Mouse (Mus musculus): ENCODE data around the gene Cacnb2. TPM values are rescaled to one million over a fixed set of nuclear protein-coding genes. Genes with fewer than 3 reads are reported as not detected.

Cacnb2 gene
- polyA plus RNA-seq, 1 experiment from 2014 or later = 7.6 TPM

DNA sequence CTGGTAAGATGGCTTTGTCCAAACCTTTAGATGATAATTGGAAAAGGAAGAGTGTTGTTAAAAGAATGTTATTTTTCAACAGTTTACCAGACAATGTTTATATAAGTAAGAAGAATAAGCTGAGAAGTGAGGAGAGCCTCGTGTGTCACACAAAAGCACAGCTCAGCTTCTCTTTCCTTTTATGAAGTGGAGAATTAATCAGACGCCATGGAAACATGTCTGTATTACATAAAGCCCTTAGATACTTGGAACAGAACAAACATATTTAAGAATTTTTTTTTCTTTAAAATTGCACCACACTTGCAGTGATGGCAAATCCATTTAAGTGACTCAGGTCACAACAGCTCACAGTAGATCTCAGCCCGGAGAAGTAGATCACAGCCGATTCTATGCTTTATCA lies 9.8 kb downstream of the Cacnb2 start:
- WGBS = 51% methylated on average over 4 of the region's 4 CpGs
- Histone ChIP-seq H3K9ac (ENCODE audit: low read depth, low read length) (no peak overlapping the region), H3K4me2 (ENCODE audit: low read length) (no peak overlapping the region), H3K27me3 (replicated peaks; ENCODE audit: control insufficient read depth, insufficient read depth, low read length) (no peaks in the 10 kb centered on the region), H3K4me1 (ENCODE audit: control insufficient read depth, insufficient read depth, low read depth, low read length) (peaks cover 5% of the 10 kb centered on the region; the same call in 1 of the 2 replicates), H3K4me3 (ENCODE audit: low read length) (no peak overlapping the region), H3K9me3 (ENCODE audit: control insufficient read depth, low read length) (no peaks in the 10 kb centered on the region), H3K36me3 (ENCODE audit: control insufficient read depth, insufficient read depth, low read length) (no peaks in the 10 kb centered on the region), H3K27ac (ENCODE audit: low read depth, low read length) (no peak overlapping the region)
- no peak for ATAC-seq

DNA sequence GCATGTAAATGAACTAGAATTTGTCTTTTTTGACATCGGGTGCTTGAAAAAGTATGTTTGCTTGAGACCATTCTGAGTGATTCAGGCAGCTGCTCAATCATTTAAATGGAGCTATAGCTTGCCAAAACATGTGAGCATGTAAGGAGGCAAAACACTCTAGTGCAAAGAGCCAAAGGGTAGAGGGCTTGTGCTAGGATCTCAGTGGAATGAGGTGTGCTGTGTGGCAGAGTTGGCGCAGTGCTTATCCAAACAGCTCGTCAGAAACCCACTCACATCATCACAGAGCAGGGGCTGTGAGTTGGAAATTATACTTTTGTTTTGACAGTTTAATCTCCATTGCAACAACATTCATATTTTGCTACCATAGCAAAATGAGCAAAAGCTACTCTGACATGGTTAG lies 13.5 kb downstream of the Cacnb2 start:
- no peak overlapping the region for H3K9ac ChIP-seq (ENCODE audit: low read depth, low read length)
- H3K4me1 ChIP-seq (ENCODE audit: control insufficient read depth, insufficient read depth, low read depth, low read length) = no peaks in the 10 kb centered on the region
- no peak overlapping the region for H3K27ac ChIP-seq (ENCODE audit: low read depth, low read length)
- H3K9me3 ChIP-seq (ENCODE audit: control insufficient read depth, low read length) = no peaks in the 10 kb centered on the region
- 84% methylated on average over 3 of the region's 3 CpGs for WGBS
- ATAC-seq = no peak
- no peaks in the 10 kb centered on the region for H3K36me3 ChIP-seq (ENCODE audit: control insufficient read depth, insufficient read depth, low read length)
- H3K4me3 ChIP-seq (ENCODE audit: low read length) = no peak overlapping the region
- no peaks in the 10 kb centered on the region for H3K27me3 ChIP-seq (replicated peaks; ENCODE audit: control insufficient read depth, insufficient read depth, low read length)
- H3K4me2 ChIP-seq (ENCODE audit: low read length) = no peak overlapping the region

DNA sequence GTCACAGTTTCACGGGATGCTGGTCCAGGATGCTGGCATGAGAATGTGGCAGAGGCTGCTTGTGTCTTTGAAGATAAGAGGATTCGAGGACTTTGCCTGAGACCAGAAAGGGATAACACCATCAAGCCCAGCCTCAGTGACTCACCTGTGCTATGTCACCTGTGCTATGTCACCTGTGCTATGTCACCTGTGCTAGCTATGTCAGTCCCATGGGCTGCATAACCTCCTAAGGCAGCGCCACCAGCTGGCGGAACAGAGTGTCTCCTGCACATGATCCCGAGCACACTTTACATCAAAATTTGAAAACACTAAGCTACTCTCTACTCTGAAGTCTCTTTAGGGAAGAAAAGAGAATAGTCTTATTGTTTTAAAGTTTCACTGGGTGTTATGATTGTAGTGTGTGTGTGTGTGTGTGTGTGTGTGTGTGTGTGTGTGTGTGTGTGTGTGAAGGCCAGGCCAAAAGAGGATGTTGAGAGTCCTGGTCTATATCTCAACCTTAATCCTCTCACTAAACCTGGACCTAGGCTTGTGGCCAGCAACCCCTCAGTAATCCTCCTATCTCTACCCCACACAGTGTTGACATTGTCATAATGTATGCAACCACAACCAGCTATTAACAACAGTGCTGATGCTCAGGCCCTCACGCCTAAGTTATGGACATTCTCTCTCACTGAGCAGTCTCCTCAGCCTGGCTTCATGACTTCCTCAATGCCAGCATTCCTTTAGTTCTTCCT lies 17.4 kb downstream of the Cacnb2 start:
- Histone ChIP-seq H3K4me2 (ENCODE audit: low read length) (no peak overlapping the region), H3K36me3 (ENCODE audit: control insufficient read depth, insufficient read depth, low read length) (no peaks in the 10 kb centered on the region), H3K27me3 (replicated peaks; ENCODE audit: control insufficient read depth, insufficient read depth, low read length) (no peaks in the 10 kb centered on the region), H3K9me3 (ENCODE audit: control insufficient read depth, low read length) (no peaks in the 10 kb centered on the region), H3K9ac (ENCODE audit: low read depth, low read length) (no peak overlapping the region), H3K4me1 (ENCODE audit: control insufficient read depth, insufficient read depth, low read depth, low read length) (no peaks in the 10 kb centered on the region), H3K4me3 (ENCODE audit: low read length) (no peak overlapping the region), H3K27ac (ENCODE audit: low read depth, low read length) (no peak overlapping the region)
- no peak for ATAC-seq
- WGBS = 77% methylated on average over 6 of the region's 6 CpGs

DNA sequence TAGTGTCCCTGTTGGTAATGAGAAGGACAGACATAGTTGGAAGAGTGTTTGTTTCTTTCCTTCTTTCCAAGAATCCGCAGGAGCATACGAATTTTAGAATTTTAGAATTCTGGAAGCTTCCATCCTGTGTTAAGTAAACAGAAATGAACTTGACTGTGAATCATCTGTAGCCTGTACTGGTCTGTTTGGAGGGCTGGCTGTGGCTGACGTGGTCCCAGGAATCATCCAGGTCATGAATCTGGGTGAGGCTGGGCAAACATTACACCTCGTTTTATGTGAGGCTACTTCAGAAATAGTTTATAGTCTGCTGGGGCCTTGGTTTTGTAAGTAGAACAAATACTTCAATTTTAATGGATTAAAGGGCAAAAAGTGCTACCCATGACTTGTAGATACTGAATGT lies 18.0 kb downstream of the Cacnb2 start:
- Histone ChIP-seq H3K9me3 (ENCODE audit: control insufficient read depth, low read length) (no peaks in the 10 kb centered on the region), H3K4me3 (ENCODE audit: low read length) (no peak overlapping the region), H3K4me1 (ENCODE audit: control insufficient read depth, insufficient read depth, low read depth, low read length) (no peaks in the 10 kb centered on the region), H3K27me3 (replicated peaks; ENCODE audit: control insufficient read depth, insufficient read depth, low read length) (no peaks in the 10 kb centered on the region), H3K4me2 (ENCODE audit: low read length) (no peak overlapping the region), H3K9ac (ENCODE audit: low read depth, low read length) (no peak overlapping the region), H3K36me3 (ENCODE audit: control insufficient read depth, insufficient read depth, low read length) (no peaks in the 10 kb centered on the region), H3K27ac (ENCODE audit: low read depth, low read length) (no peak overlapping the region)
- 88% methylated on average over 4 of the region's 4 CpGs for WGBS
- no peak for ATAC-seq

DNA sequence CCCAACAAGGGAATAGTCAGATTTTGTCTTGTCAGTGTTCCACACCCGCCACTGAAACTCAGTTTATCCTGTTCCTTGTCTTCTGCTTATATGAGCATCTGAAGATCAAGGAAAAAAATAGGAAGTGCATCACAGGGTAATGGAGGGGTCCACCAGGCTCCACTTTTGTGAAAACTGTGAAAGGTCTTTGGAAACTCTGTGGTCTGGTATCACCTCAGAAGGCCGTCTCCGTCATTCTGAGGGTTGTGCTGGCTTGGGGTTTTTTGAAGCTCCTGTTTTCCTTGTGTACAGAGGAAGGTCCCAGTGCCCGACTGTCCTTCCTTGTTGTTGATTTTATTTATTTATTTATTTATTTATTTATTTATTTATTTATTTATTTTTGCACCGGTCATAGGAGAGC lies 20.9 kb downstream of the Cacnb2 start:
- no peak overlapping the region for H3K4me3 ChIP-seq (ENCODE audit: low read length)
- H3K27me3 ChIP-seq (replicated peaks; ENCODE audit: control insufficient read depth, insufficient read depth, low read length) = no peaks in the 10 kb centered on the region
- WGBS = 96% methylated on average over 5 of the region's 5 CpGs
- H3K9ac ChIP-seq (ENCODE audit: low read depth, low read length) = no peak overlapping the region
- H3K4me2 ChIP-seq (ENCODE audit: low read length) = no peak overlapping the region
- no peak overlapping the region for H3K27ac ChIP-seq (ENCODE audit: low read depth, low read length)
- H3K4me1 ChIP-seq (ENCODE audit: control insufficient read depth, insufficient read depth, low read depth, low read length) = no peaks in the 10 kb centered on the region
- no peaks in the 10 kb centered on the region for H3K36me3 ChIP-seq (ENCODE audit: control insufficient read depth, insufficient read depth, low read length)
- ATAC-seq = no peak
- H3K9me3 ChIP-seq (ENCODE audit: control insufficient read depth, low read length) = no peaks in the 10 kb centered on the region

DNA sequence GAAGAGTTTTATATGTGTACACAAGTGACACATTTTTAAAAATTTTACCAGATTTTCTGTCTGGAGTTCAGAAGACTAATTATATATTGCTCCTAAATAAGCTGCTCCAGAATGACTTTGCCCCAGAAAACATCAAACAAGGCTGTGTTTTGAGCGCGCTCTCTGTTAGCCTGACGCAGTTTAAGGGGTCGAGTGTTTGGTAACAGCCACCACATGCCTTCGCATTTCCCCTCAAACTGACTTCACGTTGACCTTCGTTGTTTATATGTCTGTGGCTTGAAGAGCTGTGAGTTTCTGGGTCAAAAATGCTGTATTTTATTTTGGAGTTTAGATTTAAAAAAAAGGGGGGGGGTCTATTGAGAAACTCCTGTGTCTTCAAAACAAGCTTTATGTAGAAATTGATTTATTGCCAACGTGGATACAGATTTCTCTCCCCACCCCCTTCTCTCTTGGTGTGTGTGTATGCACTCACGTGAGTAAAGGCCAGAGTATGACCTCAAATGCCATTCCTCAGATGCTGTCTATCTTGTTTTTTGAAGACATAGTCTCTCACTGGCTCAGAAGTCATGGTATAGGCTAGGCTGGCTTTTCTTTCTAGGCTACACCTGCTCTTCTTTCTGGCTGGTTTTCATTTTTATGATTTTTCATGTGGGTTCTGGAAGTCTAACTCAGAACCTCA lies 27.1 kb downstream of the Cacnb2 start:
- H3K27ac ChIP-seq (ENCODE audit: low read depth, low read length) = no peak overlapping the region
- H3K4me1 ChIP-seq (ENCODE audit: control insufficient read depth, insufficient read depth, low read depth, low read length) = no peaks in the 10 kb centered on the region
- H3K4me2 ChIP-seq (ENCODE audit: low read length) = no peak overlapping the region
- 92% methylated on average over 9 of the region's 9 CpGs for WGBS
- H3K9me3 ChIP-seq (ENCODE audit: control insufficient read depth, low read length) = no peaks in the 10 kb centered on the region
- no peak overlapping the region for H3K9ac ChIP-seq (ENCODE audit: low read depth, low read length)
- ATAC-seq = no peak
- no peak overlapping the region for H3K4me3 ChIP-seq (ENCODE audit: low read length)
- no peaks in the 10 kb centered on the region for H3K36me3 ChIP-seq (ENCODE audit: control insufficient read depth, insufficient read depth, low read length)
- H3K27me3 ChIP-seq (replicated peaks; ENCODE audit: control insufficient read depth, insufficient read depth, low read length) = no peaks in the 10 kb centered on the region

DNA sequence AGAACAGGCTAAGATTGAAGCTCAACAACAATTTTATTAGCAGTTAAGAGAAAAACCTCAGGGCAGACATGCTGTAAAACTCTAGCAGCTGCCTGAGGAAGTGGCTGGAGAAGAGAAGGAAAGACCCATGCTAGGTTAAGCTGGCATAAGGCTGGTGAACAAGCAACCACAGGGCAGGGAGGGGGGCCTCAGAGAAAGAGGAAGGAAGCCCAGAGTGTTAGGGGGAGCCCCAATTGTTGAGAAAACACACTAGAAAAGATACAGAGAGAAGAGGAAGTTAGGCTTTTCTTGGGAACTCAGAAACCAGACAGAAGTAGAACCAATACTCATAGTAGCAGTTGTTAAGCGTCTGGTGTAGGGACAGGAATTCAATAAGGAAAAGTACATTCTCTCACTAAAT lies 28.7 kb downstream of the Cacnb2 start:
- H3K27ac ChIP-seq (ENCODE audit: low read depth, low read length) = no peak overlapping the region
- H3K9me3 ChIP-seq (ENCODE audit: control insufficient read depth, low read length) = no peaks in the 10 kb centered on the region
- no peaks in the 10 kb centered on the region for H3K27me3 ChIP-seq (replicated peaks; ENCODE audit: control insufficient read depth, insufficient read depth, low read length)
- 86% methylated on average over 1 of the region's 1 CpGs for WGBS
- H3K9ac ChIP-seq (ENCODE audit: low read depth, low read length) = no peak overlapping the region
- ATAC-seq = no peak
- no peaks in the 10 kb centered on the region for H3K4me1 ChIP-seq (ENCODE audit: control insufficient read depth, insufficient read depth, low read depth, low read length)
- H3K4me3 ChIP-seq (ENCODE audit: low read length) = no peak overlapping the region
- H3K4me2 ChIP-seq (ENCODE audit: low read length) = no peak overlapping the region
- H3K36me3 ChIP-seq (ENCODE audit: control insufficient read depth, insufficient read depth, low read length) = no peaks in the 10 kb centered on the region

DNA sequence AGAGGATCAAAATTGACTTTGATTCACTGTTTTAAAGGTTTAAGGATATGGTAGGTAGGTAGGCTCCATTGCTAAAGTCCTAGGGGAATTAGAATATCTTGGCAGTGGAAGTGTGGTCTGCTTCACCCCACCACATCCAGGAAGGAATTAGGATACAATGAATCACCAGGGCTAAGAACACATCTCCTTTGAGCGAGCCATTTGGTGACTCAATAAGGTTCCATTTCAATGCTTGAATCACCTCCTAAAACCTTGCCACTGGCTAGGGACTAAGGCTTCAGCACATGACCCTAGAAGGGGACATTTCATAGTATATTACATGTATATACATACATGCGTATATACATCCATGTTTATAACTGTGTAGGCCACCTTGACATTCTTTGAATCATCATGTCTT lies 30.3 kb downstream of the Cacnb2 start:
- Histone ChIP-seq H3K36me3 (ENCODE audit: control insufficient read depth, insufficient read depth, low read length) (no peaks in the 10 kb centered on the region), H3K9me3 (ENCODE audit: control insufficient read depth, low read length) (no peaks in the 10 kb centered on the region), H3K27me3 (replicated peaks; ENCODE audit: control insufficient read depth, insufficient read depth, low read length) (no peaks in the 10 kb centered on the region), H3K9ac (ENCODE audit: low read depth, low read length) (no peak overlapping the region), H3K4me3 (ENCODE audit: low read length) (no peak overlapping the region), H3K4me1 (ENCODE audit: control insufficient read depth, insufficient read depth, low read depth, low read length) (no peaks in the 10 kb centered on the region), H3K27ac (ENCODE audit: low read depth, low read length) (no peak overlapping the region), H3K4me2 (ENCODE audit: low read length) (no peak overlapping the region)
- no peak for ATAC-seq
- WGBS = 92% methylated on average over 2 of the region's 2 CpGs

DNA sequence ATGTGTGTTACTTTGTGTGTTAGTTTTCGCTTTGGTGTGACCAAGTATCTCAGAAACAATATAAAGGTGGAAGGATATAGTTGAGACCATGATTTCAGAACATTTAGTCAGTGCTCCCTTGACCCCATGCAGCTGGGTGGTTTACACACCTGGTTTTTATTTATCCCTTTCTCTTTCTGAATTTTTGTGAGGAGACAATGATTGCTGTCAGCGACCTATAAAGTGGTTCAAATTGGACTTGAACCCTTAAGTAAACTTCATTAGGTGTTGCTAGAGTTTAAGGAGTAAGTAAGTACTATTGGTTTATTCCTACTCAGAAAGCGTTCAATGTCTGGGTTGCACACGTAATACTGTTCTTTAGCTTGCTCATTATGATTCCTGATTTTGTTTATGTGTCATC lies 36.4 kb downstream of the Cacnb2 start:
- ATAC-seq = no peak
- no peak overlapping the region for H3K9ac ChIP-seq (ENCODE audit: low read depth, low read length)
- 90% methylated on average over 4 of the region's 4 CpGs for WGBS

More for the DNA sequence above, 36.4 kb downstream of the Cacnb2 start:
- no peaks in the 10 kb centered on the region for H3K9me3 ChIP-seq (ENCODE audit: control insufficient read depth, low read length)
- H3K4me3 ChIP-seq (ENCODE audit: low read length) = no peak overlapping the region
- H3K27ac ChIP-seq (ENCODE audit: low read depth, low read length) = no peak overlapping the region
- no peak overlapping the region for H3K4me2 ChIP-seq (ENCODE audit: low read length)
- H3K27me3 ChIP-seq (replicated peaks; ENCODE audit: control insufficient read depth, insufficient read depth, low read length) = no peaks in the 10 kb centered on the region
- H3K4me1 ChIP-seq (ENCODE audit: control insufficient read depth, insufficient read depth, low read depth, low read length) = peaks cover 3% of the 10 kb centered on the region
- H3K36me3 ChIP-seq (ENCODE audit: control insufficient read depth, insufficient read depth, low read length) = no peaks in the 10 kb centered on the region

Data from hindbrain, embryonic 16.5 days (tissue).